Mouse (Mus musculus): Measurements from ENCODE around the gene Pdgfd. TPM values are rescaled to one million over a fixed set of nuclear protein-coding genes. Genes with fewer than 3 reads are reported as not detected.
"Not testable (repeated sequence)": the region's sequence is repeated elsewhere in the genome, so short reads cannot be mapped to it uniquely, and the experiment has no call there.

Gene Pdgfd
- 10 to 100 TPM; 11.9 to 13.4 TPM for total RNA-seq (2021)

- intact Hi-C loops (cut with DNase I) = loop anchor here (2.0 to 5.0 kb wide), 2 partner anchors 232 to 499 kb away; no protein-coding TSS in a partner anchor
Observed at GRCm38 (mm10) chr9:6168391-6169037, at the start of gene Pdgfd. Pdgfd (plus strand) TSS chr9:6168584.

GRCm38 (mm10) chr9:6169038-6169431, 651 bp downstream of the Pdgfd start:
- intact Hi-C loops (cut with DNase I) = loop anchor here (2.0 to 5.0 kb wide), 2 partner anchors 232 to 498 kb away; no protein-coding TSS in a partner anchor

More at GRCm38 (mm10) chr9:6168391-6169037, at the start of gene Pdgfd:
- DNase-seq (ENCODE audit: low spot score) = peak; percentile 65

GRCm38 (mm10) chr9:6170962-6171361, 2.6 kb downstream of the Pdgfd start:
- intact Hi-C loops (cut with DNase I) = no loop called here
- no peak for DNase-seq (ENCODE audit: low spot score)

More at GRCm38 (mm10) chr9:6169038-6169431, 651 bp downstream of the Pdgfd start:
- DNase-seq (ENCODE audit: low spot score) = no peak

- intact Hi-C loops (cut with DNase I) = no loop called here
Observed at GRCm38 (mm10) chr9:6173276-6173675, 4.9 kb downstream of the Pdgfd start.

DNA sequence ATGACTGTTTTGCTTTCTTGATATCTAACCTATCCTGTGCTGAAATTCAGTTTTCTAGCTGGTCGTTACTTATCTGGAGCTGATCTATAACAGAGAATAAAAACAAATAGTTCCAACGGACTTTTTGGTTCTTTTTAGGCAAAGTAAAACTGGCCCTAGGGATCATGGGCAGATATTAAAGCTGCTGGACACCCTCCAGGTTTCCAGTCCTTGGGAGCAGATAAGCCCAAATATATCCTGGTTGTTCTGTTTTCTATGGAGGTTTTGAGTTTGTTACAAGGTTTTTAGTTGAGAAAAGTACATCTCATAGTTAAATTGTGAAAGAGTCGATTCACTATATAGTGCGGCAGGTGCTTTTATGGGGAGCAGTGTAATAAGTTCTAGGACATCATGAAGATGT, 7.3 kb downstream of the Pdgfd start:
- intact Hi-C loops (cut with DNase I) = no loop called here

More at GRCm38 (mm10) chr9:6173276-6173675, 4.9 kb downstream of the Pdgfd start:
- no peak for DNase-seq (ENCODE audit: low spot score)

DNA sequence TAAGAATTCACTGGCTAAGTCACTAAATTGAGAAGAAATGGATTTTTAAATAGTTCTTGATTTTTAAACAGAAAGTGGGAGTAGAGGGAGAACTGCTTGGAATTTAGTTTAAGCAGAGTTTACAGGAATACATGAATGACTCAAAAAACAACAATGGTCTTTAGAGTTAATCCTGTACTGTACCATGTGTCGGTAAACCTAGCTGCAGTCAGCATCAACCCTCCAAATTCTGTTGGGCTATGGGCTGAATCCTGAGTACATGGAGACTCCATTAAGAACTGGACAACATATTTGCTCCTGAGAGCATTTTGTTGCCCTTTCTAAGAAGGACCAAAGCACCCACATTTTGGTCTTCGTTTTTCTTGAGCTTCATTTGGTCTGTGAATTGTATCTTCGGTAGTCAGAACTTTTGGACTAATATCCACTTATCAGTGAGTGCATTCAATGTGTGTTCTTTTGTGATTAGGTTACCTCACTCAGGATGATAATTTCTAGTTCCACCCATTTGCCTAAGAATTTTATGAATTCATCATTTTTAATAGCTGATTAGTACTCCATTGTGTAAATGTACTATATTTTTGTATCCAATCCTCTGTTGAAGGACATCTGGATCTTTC, 14.0 kb downstream of the Pdgfd start:
- intact Hi-C loops (cut with DNase I) = no loop called here
- DNase-seq (ENCODE audit: low spot score) = no peak

More for the DNA sequence above, 7.3 kb downstream of the Pdgfd start:
- DNase-seq (ENCODE audit: low spot score) = no peak

DNA sequence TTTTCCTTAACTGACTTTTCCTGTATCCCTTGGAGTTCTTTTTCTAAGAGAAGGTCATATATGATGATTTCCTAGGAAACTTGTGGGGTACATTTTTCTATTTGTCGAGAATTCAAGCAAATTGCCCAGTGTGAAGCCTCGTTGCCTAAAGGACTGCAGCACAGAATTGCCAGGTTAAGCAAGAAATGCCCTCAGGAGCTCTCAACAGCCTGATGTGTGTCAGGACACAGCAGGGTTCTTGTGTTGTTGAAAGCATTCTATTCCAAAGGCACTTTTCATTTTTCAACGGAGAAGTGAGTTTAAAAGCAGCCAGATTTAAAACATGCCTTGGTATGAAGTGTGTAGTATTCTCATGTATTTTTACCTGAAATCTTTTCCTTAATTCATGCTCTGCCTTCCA, 19.6 kb downstream of the Pdgfd start:
- DNase-seq (ENCODE audit: low spot score) = no peak
- intact Hi-C loops (cut with DNase I) = no loop called here

- DNase-seq (ENCODE audit: low spot score) = no peak
- intact Hi-C loops (cut with DNase I) = no loop called here
Observed at GRCm38 (mm10) chr9:6193352-6193751, 25.0 kb downstream of the Pdgfd start.

- DNase-seq (ENCODE audit: low spot score) = no peak
- intact Hi-C loops (cut with DNase I) = no loop called here
Observed at GRCm38 (mm10) chr9:6212862-6213261, 44.5 kb downstream of the Pdgfd start.

- no peak for DNase-seq (ENCODE audit: low spot score)
- intact Hi-C loops (cut with DNase I) = no loop called here
Observed at GRCm38 (mm10) chr9:6217505-6217904, 49.1 kb downstream of the Pdgfd start.

GRCm38 (mm10) chr9:6235982-6236381, 67.6 kb downstream of the Pdgfd start:
- DNase-seq (ENCODE audit: low spot score); intact Hi-C loops (cut with DNase I): not testable (repeated sequence)

- intact Hi-C loops (cut with DNase I) = no loop called here
- no peak for DNase-seq (ENCODE audit: low spot score)
Observed at GRCm38 (mm10) chr9:6250320-6250719, 81.9 kb downstream of the Pdgfd start.

DNA sequence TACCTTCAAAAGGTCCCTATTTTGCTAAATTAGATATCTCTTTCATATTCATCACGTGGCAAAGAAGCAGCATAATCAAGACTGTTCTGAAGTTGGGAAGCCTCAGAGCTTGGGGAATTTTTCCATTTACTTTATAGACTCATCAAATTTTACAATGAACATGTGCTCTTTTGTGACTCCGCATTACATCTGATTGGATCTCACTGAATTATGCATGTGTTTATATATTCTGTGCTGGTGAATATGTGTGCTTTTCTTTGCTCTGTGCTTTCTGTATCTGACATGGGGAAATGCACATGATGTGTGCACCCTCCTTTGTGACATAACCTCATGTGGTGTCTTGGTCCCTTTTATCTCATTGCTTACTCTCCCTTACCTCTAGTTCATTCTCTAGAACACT, 83.6 kb downstream of the Pdgfd start:
- intact Hi-C loops (cut with DNase I) = no loop called here
- no peak for DNase-seq (ENCODE audit: low spot score)

DNA sequence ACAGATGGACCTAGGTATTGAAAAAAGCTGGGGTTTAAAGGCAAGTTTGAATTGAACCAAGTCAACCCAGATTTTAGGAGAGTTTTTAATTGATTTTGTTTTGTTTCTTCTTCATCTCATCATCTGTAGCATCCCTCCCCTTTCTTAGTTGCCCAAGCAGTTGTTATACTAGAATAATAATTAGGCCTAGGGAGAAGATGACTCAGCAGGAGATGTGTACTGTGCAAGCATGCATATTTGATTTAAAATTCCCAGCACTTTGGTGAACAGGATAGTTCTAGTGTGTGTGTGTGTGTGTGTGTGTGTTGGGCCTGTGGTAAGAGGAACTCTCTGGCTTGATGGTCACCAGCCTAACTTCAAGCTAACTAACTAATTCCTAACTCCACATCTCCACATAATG, 88.7 kb downstream of the Pdgfd start:
- no peak for DNase-seq (ENCODE audit: low spot score)
- intact Hi-C loops (cut with DNase I) = no loop called here

GRCm38 (mm10) chr9:6264820-6265219, 96.4 kb downstream of the Pdgfd start:
- intact Hi-C loops (cut with DNase I) = no loop called here
- no peak for DNase-seq (ENCODE audit: low spot score)

GRCm38 (mm10) chr9:6269796-6270280, 101.5 kb downstream of the Pdgfd start, which contains the start of gene Ddi1:
Ddi1 (minus strand) TSS chr9:6269846.
- DNase-seq (ENCODE audit: low spot score) = no peak
- intact Hi-C loops (cut with DNase I) = no loop called here

GRCm38 (mm10) chr9:6276395-6276794, 108.0 kb downstream of the Pdgfd start:
- DNase-seq (ENCODE audit: low spot score) = no peak
- intact Hi-C loops (cut with DNase I) = no loop called here

DNA sequence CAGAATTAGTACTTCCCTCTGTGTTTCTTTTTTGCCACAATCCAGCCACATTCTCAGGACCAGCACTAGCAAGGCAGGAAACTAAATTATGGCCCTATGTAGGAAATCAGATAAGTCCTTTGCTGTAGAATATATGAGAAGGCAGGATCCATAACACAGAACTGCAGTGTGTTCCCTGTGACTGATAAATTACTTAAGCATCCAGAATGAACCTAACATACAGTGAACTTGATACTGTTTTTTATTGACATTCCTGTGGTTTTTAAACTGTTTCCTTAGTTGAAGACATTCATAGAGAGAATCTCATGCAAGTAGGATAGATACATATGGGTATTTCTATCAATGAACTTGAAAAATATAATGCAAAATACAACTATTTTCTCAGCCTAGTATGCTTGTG, 109.1 kb downstream of the Pdgfd start:
- no peak for DNase-seq (ENCODE audit: low spot score)
- intact Hi-C loops (cut with DNase I) = no loop called here

- no peak for DNase-seq (ENCODE audit: low spot score)
- intact Hi-C loops (cut with DNase I) = no loop called here
Observed at GRCm38 (mm10) chr9:6286770-6287169, 118.4 kb downstream of the Pdgfd start.

DNA sequence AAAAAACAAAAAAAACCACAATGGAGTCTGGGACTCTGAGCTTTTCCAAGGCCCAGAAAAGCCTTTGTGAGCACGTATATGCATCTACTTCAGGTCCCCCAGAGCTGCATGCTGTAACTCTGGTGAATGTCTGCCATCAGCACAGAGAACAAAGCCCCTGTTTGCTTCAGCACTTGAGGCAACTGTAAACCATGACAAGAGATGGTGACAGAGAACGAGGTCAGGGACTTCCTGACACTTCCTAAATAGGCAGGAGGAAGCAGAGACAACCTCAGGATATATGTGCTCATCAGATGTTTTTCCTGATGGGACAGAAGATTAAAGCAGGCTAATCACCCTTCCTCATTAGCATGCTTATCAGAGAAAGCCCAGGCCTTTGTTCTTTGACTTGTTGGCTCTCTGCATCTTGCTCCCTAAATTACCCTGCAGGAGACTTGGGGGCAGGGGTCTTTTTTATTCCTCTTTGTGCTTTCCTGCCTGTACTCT, 120.9 kb downstream of the Pdgfd start:
- no peak for DNase-seq (ENCODE audit: low spot score)
- intact Hi-C loops (cut with DNase I) = no loop called here

GRCm38 (mm10) chr9:6298547-6298946, 130.2 kb downstream of the Pdgfd start:
- no peak for DNase-seq (ENCODE audit: low spot score)
- intact Hi-C loops (cut with DNase I) = no loop called here
